Comparison of ENCODE assay signal across 9 mouse cellular contexts in genomic region chr2:84636231-84636741, GRCm38 (mm10). TPM values are rescaled to one million over a fixed set of nuclear protein-coding genes. Genes with fewer than 3 reads are reported as not detected.
DNase-seq lines count a peak whose midpoint lies in the region; ATAC-seq and TF ChIP-seq lines count a peak whose summit lies in the region.
"Had no signal": no experiment of that assay in that cellular context is flagged by ENCODE, and none has a peak within 500 bp of the region (broad histone marks: within the 10 kb centered on the region; RNA-seq: fewer than 3 reads in every experiment).

No protein-coding gene starts in this region.

- 13% methylated on average over 8 of the region's 8 CpGs for WGBS in heart, postnatal 0 days
- WGBS in midbrain, embryonic 10.5 days = 33% methylated on average over 8 of the region's 8 CpGs

- H3K4me2 ChIP-seq in heart, postnatal 0 days (ENCODE audit: low read depth, low read length) = peak overlapping the region; percentile 50

- peak overlapping the region; percentile 50 for H3K9ac ChIP-seq in heart, postnatal 0 days (replicated peaks; ENCODE audit: low read depth, low read length)

- no peak for TF ChIP-seq CTCF in testis, adult 2 months (IDR thresholded peaks at IDR 0.05; ENCODE audit: control insufficient read depth, insufficient read depth, insufficient replicate concordance, low read depth, low read length)
- no peak for TF ChIP-seq CTCF in heart, postnatal 0 days (IDR thresholded peaks at IDR 0.05; ENCODE audit: low read depth)

- no peak for ATAC-seq in heart, postnatal 0 days (ENCODE audit: insufficient read depth, low read depth)
- no peak for ATAC-seq in erythroblast, adult 5-6 weeks (replicated peaks; ENCODE audit: low FRiP score, poor library complexity, severe bottlenecking)

- no peak for TF ChIP-seq POLR2A in testis, adult 2 months (IDR thresholded peaks at IDR 0.05; ENCODE audit: control insufficient read depth, low read depth, low read length)

- peak overlapping the region; percentile 81 for H3K27ac ChIP-seq in testis, adult 2 months (ENCODE audit: control insufficient read depth, insufficient read depth, low read depth, low read length)
- H3K27ac ChIP-seq in heart, postnatal 0 days (ENCODE audit: low read depth) = peak overlapping the region; percentile 97
- peak overlapping the region; percentile 83 for H3K27ac ChIP-seq in midbrain, embryonic 10.5 days (replicated peaks)

- no peaks in the 10 kb centered on the region for H3K27me3 ChIP-seq in testis, adult 2 months (ENCODE audit: control insufficient read depth, insufficient read depth, low read length)
- no peaks in the 10 kb centered on the region for H3K27me3 ChIP-seq in heart, postnatal 0 days (ENCODE audit: control insufficient read depth, insufficient read depth, low read length)
- H3K27me3 ChIP-seq in midbrain, embryonic 10.5 days (ENCODE audit: low read depth, poor library complexity, severe bottlenecking) = no peaks in the 10 kb centered on the region
- H3K27me3 ChIP-seq: Patski had no signal

- peaks cover 2% of the 10 kb centered on the region; the same call in 1 of the 2 replicates for H3K4me1 ChIP-seq in testis, adult 2 months (ENCODE audit: control insufficient read depth, insufficient read depth, low read length)
- peaks cover 87% of the 10 kb centered on the region for H3K4me1 ChIP-seq in heart, postnatal 0 days (ENCODE audit: control insufficient read depth, insufficient read depth)
- peaks cover 64% of the 10 kb centered on the region for H3K4me1 ChIP-seq in midbrain, embryonic 10.5 days

- TF ChIP-seq EP300 in heart, postnatal 0 days (IDR thresholded peaks at IDR 0.05; ENCODE audit: low read depth) = no peak

- H3K36me3 ChIP-seq in testis, adult 2 months (ENCODE audit: control insufficient read depth, insufficient read depth, low read length) = no peaks in the 10 kb centered on the region
- 0 out of 2 replicates have a peak, but pooled peaks cover 4% of the 10 kb centered on the region for H3K36me3 ChIP-seq in heart, postnatal 0 days (replicated peaks; ENCODE audit: control insufficient read depth, insufficient read depth, low read length)
- 0 out of 2 replicates have a peak, but pooled peaks cover 9% of the 10 kb centered on the region for H3K36me3 ChIP-seq in midbrain, embryonic 10.5 days

- H3K4me3 ChIP-seq in testis, adult 2 months (ENCODE audit: control insufficient read depth, low read depth, low read length) = no peak overlapping the region
- H3K4me3 ChIP-seq in heart, postnatal 0 days (ENCODE audit: low read depth, low read length) = peak overlapping the region; percentile 11; the same call in 1 of the 2 replicates
- H3K4me3 ChIP-seq in midbrain, embryonic 10.5 days = peak overlapping the region; percentile 29

- no peaks in the 10 kb centered on the region for H3K9me3 ChIP-seq in heart, postnatal 0 days (replicated peaks; ENCODE audit: control insufficient read depth, low read length)
- H3K9me3 ChIP-seq in midbrain, embryonic 10.5 days (replicated peaks) = no peaks in the 10 kb centered on the region

- DNase-seq in testis, postnatal 14 days (ENCODE audit: low spot score) = no peak
- DNase-seq in heart, postnatal 0 days (ENCODE audit: low spot score) = peak; percentile 46
- peak; percentile 45 to 68 for DNase-seq in kidney, postnatal 4 days
- no peak for DNase-seq in midbrain, embryonic 10.5 days (ENCODE audit: low spot score)
- no peak for DNase-seq in cerebellum, adult 11-12 months
- DNase-seq in cerebellum, adult 11 months = no peak

RNA-seq across cellular contexts. Expression of gene Ctnnd1, which starts 14.3 kb away (rescaled TPM):
- 19.9 and 24.3 TPM in 2 replicates for polyA plus RNA-seq in testis, adult 2 months (2012; rRNA removed)
- 121 and 156 TPM in 2 replicates for total RNA-seq in heart, postnatal 0 days (2014; rRNA removed; ENCODE audit: low replicate concordance)
- polyA plus RNA-seq in heart, postnatal 0 days (2015; fragmentation: Nextera tagmentation; extraction: Ambion mirVana) = 26.5 and 29.8 TPM in 2 replicates
- polyA plus RNA-seq in midbrain, embryonic 10.5 days (2016; fragmentation: Nextera tagmentation; extraction: Ambion mirVana) = 37.5 and 40.9 TPM in 2 replicates
- 8.8 and 10.0 TPM in 2 replicates for total RNA-seq in erythroblast, adult 5-6 weeks (2015; ENCODE audit: low replicate concordance)
- total RNA-seq in erythroblast, adult 5-6 weeks (2017; ENCODE audit: low replicate concordance) = 6.2 and 9.5 TPM in 2 replicates

RNA-seq across cellular contexts. Expression of gene Btbd18, which starts 22.6 kb away (rescaled TPM):
- polyA plus RNA-seq in testis, adult 2 months (2012; rRNA removed) = 4.1 and 4.2 TPM in 2 replicates
- total RNA-seq in heart, postnatal 0 days (2014; rRNA removed; ENCODE audit: low replicate concordance) = not detected in 2 replicates
- polyA plus RNA-seq in heart, postnatal 0 days (2015; fragmentation: Nextera tagmentation; extraction: Ambion mirVana) = 0.05 and 0.08 TPM in 2 replicates
- 0.22 and 0.47 TPM in 2 replicates for polyA plus RNA-seq in midbrain, embryonic 10.5 days (2016; fragmentation: Nextera tagmentation; extraction: Ambion mirVana)
- total RNA-seq in erythroblast, adult 5-6 weeks (2015; ENCODE audit: low replicate concordance) = not detected in 2 replicates
- not detected in 2 replicates for total RNA-seq in erythroblast, adult 5-6 weeks (2017; ENCODE audit: low replicate concordance)

RNA-seq across cellular contexts. Expression of gene Selenoh, which starts 34.3 kb away (rescaled TPM):
- polyA plus RNA-seq in testis, adult 2 months (2012; rRNA removed) = 13.5 and 16.3 TPM in 2 replicates
- 240 and 350 TPM in 2 replicates for total RNA-seq in heart, postnatal 0 days (2014; rRNA removed; ENCODE audit: low replicate concordance)
- 137 and 149 TPM in 2 replicates for polyA plus RNA-seq in heart, postnatal 0 days (2015; fragmentation: Nextera tagmentation; extraction: Ambion mirVana)
- polyA plus RNA-seq in midbrain, embryonic 10.5 days (2016; fragmentation: Nextera tagmentation; extraction: Ambion mirVana) = 505 and 545 TPM in 2 replicates
- total RNA-seq in erythroblast, adult 5-6 weeks (2015; ENCODE audit: low replicate concordance) = 42.3 and 58.3 TPM in 2 replicates
- 23.3 and 23.4 TPM in 2 replicates for total RNA-seq in erythroblast, adult 5-6 weeks (2017; ENCODE audit: low replicate concordance)

RNA-seq across cellular contexts. Expression of gene Gm28635, which starts 41.6 kb away (rescaled TPM):
- not detected in 2 replicates for polyA plus RNA-seq in testis, adult 2 months (2012; rRNA removed)
- total RNA-seq in heart, postnatal 0 days (2014; rRNA removed; ENCODE audit: low replicate concordance) = not detected in 2 replicates
- polyA plus RNA-seq in heart, postnatal 0 days (2015; fragmentation: Nextera tagmentation; extraction: Ambion mirVana) = not detected in 2 replicates
- not detected in 2 replicates for polyA plus RNA-seq in midbrain, embryonic 10.5 days (2016; fragmentation: Nextera tagmentation; extraction: Ambion mirVana)
- not detected in 2 replicates for total RNA-seq in erythroblast, adult 5-6 weeks (2015; ENCODE audit: low replicate concordance)
- 1.8 TPM in 1 of 2 replicates, not detected in the other for total RNA-seq in erythroblast, adult 5-6 weeks (2017; ENCODE audit: low replicate concordance)
- polyA plus RNA-seq: Patski had no signal

RNA-seq across cellular contexts. Expression of gene Med19, which starts 41.9 kb away (rescaled TPM):
- 11.8 and 14.3 TPM in 2 replicates for polyA plus RNA-seq in testis, adult 2 months (2012; rRNA removed)
- total RNA-seq in heart, postnatal 0 days (2014; rRNA removed; ENCODE audit: low replicate concordance) = 8.1 and 41.5 TPM in 2 replicates
- 15.9 and 17.0 TPM in 2 replicates for polyA plus RNA-seq in heart, postnatal 0 days (2015; fragmentation: Nextera tagmentation; extraction: Ambion mirVana)
- polyA plus RNA-seq in midbrain, embryonic 10.5 days (2016; fragmentation: Nextera tagmentation; extraction: Ambion mirVana) = 46.8 and 48.4 TPM in 2 replicates
- 14.0 and 24.7 TPM in 2 replicates for total RNA-seq in erythroblast, adult 5-6 weeks (2015; ENCODE audit: low replicate concordance)
- 12.0 and 18.8 TPM in 2 replicates for total RNA-seq in erythroblast, adult 5-6 weeks (2017; ENCODE audit: low replicate concordance)

Comparison
In these comparisons a context has a peak if more than half of its experiments do, and no peak if none do; other contexts are left out.
1. DNase-seq: peak in heart, postnatal 0 days (single experiment) and kidney, postnatal 4 days (2 of 2); none in testis, postnatal 14 days (single experiment), midbrain, embryonic 10.5 days (single experiment), cerebellum, adult 11-12 months (single experiment) and cerebellum, adult 11 months (single experiment).
2. Peak in every context shown above with its lines, with median percentiles within 50 percentile points of each other: H3K27ac ChIP-seq.